Mouse (Mus musculus) spleen, adult 2 months (tissue): ENCODE measurements around the gene Syngr3. TPM values are rescaled to one million over a fixed set of nuclear protein-coding genes. Genes with fewer than 3 reads are reported as not detected.

ENCODE experiments used
- DNase-seq, 2 experiments: peaks; one replicate each; pipeline versions ENCODE4 v3.0.0 to v3.0.0-alpha.2; 2012 to 2021; ENCODE audit warnings: low spot score in 2 of 2, low read depth in 1 of 2
- H3K27ac ChIP-seq: fragments of 200-500 bp; 2 replicates; pipeline ENCODE4 v1.5.1; 2012; ENCODE audit warnings: low read length, inconsistent platforms; ENCODE audit not compliant: insufficient read depth
- H3K27me3 ChIP-seq: fragments of 200-500 bp; 2 replicates; pipeline ENCODE4 v1.6.1; 2012; ENCODE audit warnings: mild to moderate bottlenecking, moderate library complexity, low read length, inconsistent platforms; ENCODE audit not compliant: control insufficient read depth, insufficient read depth
- H3K36me3 ChIP-seq: fragments of 200-500 bp; 2 replicates; pipeline ENCODE4 v1.6.1; 2012; ENCODE audit warnings: mild to moderate bottlenecking, low read length, inconsistent platforms; ENCODE audit not compliant: control insufficient read depth, insufficient read depth
- H3K4me1 ChIP-seq: fragments of 200-500 bp; 2 replicates; pipeline ENCODE4 v1.6.1; 2011; ENCODE audit warnings: inconsistent platforms; ENCODE audit not compliant: control insufficient read depth, insufficient read depth, insufficient read length
- H3K4me3 ChIP-seq: fragments of 200-500 bp; 2 replicates; pipeline ENCODE4 v1.5.1; 2011; ENCODE audit warnings: mild to moderate bottlenecking, inconsistent platforms; ENCODE audit not compliant: insufficient read depth, insufficient read length; ENCODE audit errors: extremely low read depth
- CTCF ChIP-seq: fragments of 200-500 bp; IDR thresholded peaks from 2 replicates; pipeline ENCODE4 v1.5.1; 2011; ENCODE audit warnings: mild to moderate bottlenecking, inconsistent platforms; ENCODE audit not compliant: insufficient read depth, insufficient read length, insufficient replicate concordance; ENCODE audit errors: extremely low read depth
- POLR2A ChIP-seq: fragments of 200-500 bp; IDR thresholded peaks from 2 replicates; pipeline ENCODE4 v1.6.1; 2011; ENCODE audit warnings: low read depth, low read length, inconsistent platforms
- WGBS: fragments of 180-500 bp; shearing (Covaris S2); methylation state at CpG from one replicate; pipeline ENCODE4 v1.1.7; 2018; 5-methylcytosine and 5-hydroxymethylcytosine counted together
- polyA plus RNA-seq: library from polyadenylated mRNA; depleted of rRNA; stranded (reverse); fragments of >200 nt; gene quantifications from 2 replicates; pipeline ENCODE4 v1.2.3, GENCODE M21; 2012; rRNA removed

The Syngr3 gene
- 0.20 and 0.23 TPM in 2 replicates for polyA plus RNA-seq

DNA sequence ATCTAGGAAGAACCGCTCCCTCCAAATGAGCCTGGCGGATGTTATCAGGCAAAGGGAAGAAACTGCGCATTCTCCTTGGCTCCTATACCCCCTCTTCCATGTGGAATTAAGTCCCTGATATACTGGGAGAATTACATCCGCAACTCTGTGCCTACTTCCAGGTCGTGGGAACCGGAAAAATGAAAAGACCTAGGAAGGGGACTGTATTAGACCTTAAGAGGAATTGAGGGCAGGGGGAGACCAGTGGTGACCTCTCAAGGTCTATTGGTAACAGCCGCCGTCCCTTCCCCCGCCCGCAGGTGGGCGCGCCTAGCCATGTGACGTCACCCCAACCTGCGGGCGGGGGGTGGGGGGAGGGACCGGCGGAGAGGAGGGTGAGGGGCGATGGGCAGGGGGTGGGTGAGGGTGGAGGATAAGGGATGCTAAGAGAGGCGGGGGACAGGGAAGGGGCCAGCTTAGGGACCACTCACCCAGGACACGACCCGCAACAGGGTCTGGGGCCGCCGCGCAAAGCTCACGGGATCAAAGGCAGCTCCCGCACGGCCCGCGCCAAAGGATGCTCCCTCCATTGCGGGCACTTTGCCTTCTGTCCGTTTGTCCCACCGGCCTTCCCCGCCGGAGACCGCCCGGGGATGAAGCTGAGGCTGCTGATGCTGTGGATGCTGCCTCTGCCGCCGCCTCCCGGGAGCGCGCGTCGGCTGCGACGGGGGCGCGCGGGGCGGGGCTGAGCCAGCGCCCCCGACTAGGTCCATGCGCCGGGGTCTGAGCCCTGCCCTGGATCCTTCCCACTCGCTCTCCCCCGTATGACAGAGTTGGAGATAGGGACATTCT lies at the start of gene Syngr3:
Syngr3 (minus strand) TSS at position 705 of the 831 bp plus-strand sequence.
- peak within 1 kb of the TSS; percentile 40; the same call in 1 of the 2 replicates for H3K4me3 ChIP-seq
- 4% methylated on average over 53 of the region's 55 CpGs for WGBS
- no peak within 1 kb of the TSS for H3K27ac ChIP-seq
- no peak for DNase-seq
- no peaks in the 10 kb centered on the region for H3K36me3 ChIP-seq
- no peak for TF ChIP-seq CTCF
- TF ChIP-seq POLR2A, result no peak
- peaks cover 17% of the 10 kb centered on the region for H3K4me1 ChIP-seq
- peaks cover 16% of the 10 kb centered on the region for H3K27me3 ChIP-seq

DNA sequence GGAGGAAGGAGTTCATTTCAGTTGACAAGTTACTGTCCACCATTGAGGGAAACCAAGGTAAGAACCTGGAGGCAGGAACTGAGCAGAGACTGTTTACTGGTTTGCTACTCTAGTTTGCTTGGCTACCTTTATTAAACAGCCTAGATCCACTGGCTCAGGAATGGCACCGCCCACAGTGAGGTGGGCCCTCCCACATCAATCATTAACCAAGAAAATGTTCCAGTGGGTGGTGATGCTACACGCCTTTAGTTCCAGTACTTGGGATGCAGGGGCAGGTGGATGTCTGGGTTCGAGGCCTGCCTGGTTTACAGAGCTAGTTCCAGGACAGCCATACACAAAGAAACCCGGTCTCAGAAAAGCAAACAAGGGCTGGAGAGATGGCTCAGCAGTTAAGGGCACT lies 48.5 kb upstream of the Syngr3 start:
- no peak for TF ChIP-seq POLR2A
- no peak for TF ChIP-seq CTCF
- H3K4me3 ChIP-seq, result no peak overlapping the region
- no peaks in the 10 kb centered on the region for H3K27me3 ChIP-seq
- H3K4me1 ChIP-seq, result peaks cover 7% of the 10 kb centered on the region; the same call in 1 of the 2 replicates
- H3K36me3 ChIP-seq, result peaks cover 12% of the 10 kb centered on the region
- H3K27ac ChIP-seq, result no peak overlapping the region
- WGBS, result 87% methylated on average over 4 of the region's 4 CpGs
- DNase-seq, result no peak

DNA sequence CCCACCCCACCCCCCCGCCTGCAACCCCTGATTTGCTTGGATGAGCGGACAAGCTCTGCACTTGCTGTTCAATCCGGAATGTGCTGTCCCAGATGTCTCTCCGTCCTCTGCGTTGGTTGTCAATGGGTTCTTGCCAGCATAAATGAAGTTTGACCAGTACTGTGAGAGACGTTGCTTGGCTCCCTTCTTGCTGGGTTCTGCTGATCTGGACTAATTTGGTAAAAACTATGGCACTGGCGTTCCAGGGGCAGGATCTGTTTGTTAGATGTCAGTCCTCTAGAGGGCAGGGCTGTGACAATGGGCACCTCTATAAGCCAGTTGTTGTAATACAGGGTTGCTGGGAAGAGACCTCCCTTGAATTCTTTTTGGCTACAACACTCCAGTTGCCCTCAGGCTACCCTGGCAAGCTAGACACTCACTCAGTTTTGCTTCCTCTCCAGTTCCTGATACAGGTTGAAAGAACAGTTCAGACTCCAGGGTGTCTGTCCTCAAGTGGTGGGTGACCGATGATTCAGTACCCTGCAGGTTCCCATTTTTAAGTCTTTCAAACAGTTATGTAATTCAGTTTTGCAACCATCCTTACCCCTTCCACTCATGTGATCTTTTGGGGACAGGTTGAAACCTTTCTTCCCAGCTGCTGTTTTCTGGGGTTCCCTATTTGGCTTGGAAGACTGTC lies 47.5 kb upstream of the Syngr3 start:
- H3K4me1 ChIP-seq, result peaks cover 7% of the 10 kb centered on the region; the same call in 1 of the 2 replicates
- no peak for DNase-seq
- H3K4me3 ChIP-seq, result peak overlapping the region; percentile 88
- 36% methylated on average over 8 of the region's 8 CpGs for WGBS
- peaks cover 9% of the 10 kb centered on the region for H3K36me3 ChIP-seq
- TF ChIP-seq CTCF, result no peak
- H3K27ac ChIP-seq, result no peak overlapping the region
- no peaks in the 10 kb centered on the region for H3K27me3 ChIP-seq

DNA sequence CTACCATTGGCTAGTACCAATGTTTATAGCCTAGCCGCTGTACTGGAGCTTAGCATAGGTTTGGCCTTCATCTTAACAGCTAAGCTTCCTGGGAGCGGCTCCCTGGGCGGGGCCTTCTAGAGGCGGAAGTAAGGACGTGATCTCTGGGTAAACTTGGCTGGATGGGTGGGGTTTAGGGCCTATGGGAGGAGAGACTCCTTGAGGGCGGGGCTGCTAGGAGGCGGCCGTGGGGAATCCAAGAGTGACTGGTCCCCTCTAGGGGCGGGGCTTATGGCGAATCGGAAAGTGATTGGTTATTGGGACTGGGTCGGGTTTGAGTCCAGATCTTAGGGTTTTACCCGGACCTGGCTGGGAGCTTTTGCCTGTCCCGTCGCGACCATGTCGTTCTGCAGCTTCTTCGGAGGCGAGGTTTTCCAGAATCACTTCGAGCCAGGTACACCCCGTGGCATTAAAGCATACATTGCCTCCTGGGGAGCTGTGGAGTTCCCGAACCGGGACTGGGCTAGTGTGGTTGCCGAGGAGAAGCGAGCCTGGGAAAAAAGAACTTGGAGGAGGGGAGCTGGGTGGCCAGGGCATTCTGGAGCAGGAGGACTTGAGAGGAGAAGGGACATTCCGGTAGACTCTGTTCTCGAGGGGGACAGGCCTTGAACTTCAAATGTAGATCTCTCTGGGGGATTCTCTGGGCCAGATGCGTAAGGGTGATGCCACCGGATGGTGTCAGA lies 46.7 kb upstream of the Syngr3 start, which contains the start of gene Msrb1:
Msrb1 (plus strand) TSS at position 313 of the 722 bp plus-strand sequence.
- H3K36me3 ChIP-seq, result peaks cover 6% of the 10 kb centered on the region
- H3K27me3 ChIP-seq, result no peaks in the 10 kb centered on the region
- TF ChIP-seq POLR2A (peak; percentile 49; the same call in 1 of the 2 replicates), CTCF (no peak)
- H3K4me1 ChIP-seq, result peaks cover 7% of the 10 kb centered on the region; the same call in 1 of the 2 replicates
- DNase-seq, result peak; percentile 88 to 97
- WGBS, result 1% methylated on average over 29 of the region's 29 CpGs
- H3K27ac ChIP-seq, result peak within 1 kb of the TSS; percentile 83
- peak within 1 kb of the TSS; percentile 88 for H3K4me3 ChIP-seq

DNA sequence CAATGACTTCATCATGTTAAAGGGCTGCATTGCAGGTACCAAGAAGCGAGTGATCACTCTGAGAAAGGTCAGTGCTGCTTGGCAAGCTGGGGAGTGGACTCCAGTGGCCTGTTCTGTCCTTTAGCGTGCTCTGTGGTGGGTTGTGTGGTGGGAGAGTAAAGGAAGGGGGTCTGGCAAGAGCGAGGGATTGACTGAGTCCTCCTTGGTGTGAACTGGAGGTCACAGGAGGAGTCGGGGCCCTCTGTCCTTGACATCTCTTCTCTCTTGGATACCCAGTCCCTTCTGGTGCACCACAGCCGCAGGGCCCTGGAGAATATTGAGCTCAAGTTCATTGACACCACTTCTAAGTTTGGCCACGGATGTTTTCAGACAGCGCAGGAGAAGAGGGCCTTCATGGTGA lies 45.7 kb upstream of the Syngr3 start:
- no peak for DNase-seq
- no peak overlapping the region for H3K27ac ChIP-seq
- H3K36me3 ChIP-seq, result peaks cover 4% of the 10 kb centered on the region
- TF ChIP-seq CTCF (no peak), POLR2A (no peak)
- H3K4me1 ChIP-seq, result peaks cover 7% of the 10 kb centered on the region; the same call in 1 of the 2 replicates
- WGBS, result 91% methylated on average over 7 of the region's 7 CpGs
- H3K27me3 ChIP-seq, result no peaks in the 10 kb centered on the region
- no peak overlapping the region for H3K4me3 ChIP-seq

DNA sequence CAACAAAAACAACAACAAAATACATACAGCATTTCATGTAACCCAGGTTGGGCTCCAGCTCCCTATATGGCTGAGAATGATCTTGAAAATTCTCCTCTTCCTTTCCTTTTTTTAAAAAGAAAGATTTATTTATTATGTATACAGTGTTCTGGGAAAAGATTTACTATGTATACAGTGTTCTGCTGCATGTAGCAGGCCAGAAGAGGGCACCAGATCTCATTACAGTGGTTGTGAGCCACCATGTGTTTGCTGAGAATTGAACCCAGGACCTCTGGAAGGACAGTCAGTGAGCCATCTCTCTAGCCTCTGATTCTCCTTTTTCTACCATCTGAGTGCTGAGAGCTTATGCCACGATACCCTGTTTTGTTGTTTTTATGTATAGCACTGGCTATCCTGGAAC lies 44.8 kb upstream of the Syngr3 start:
- no peaks in the 10 kb centered on the region for H3K27me3 ChIP-seq
- no peak for DNase-seq
- H3K4me1 ChIP-seq, result peaks cover 7% of the 10 kb centered on the region; the same call in 1 of the 2 replicates
- WGBS, result 82% methylated on average over 1 of the region's 1 CpGs
- no peaks in the 10 kb centered on the region for H3K36me3 ChIP-seq
- no peak overlapping the region for H3K4me3 ChIP-seq
- no peak overlapping the region for H3K27ac ChIP-seq
- TF ChIP-seq CTCF (no peak), POLR2A (no peak)
